Mouse (Mus musculus) MEL (cell line): ENCODE results near the gene Lsm7. TPM values are rescaled to one million over a fixed set of nuclear protein-coding genes. Genes with fewer than 3 reads are reported as not detected.

Source experiments
- DNase-seq: peaks from one replicate; pipeline ENCODE4 v3.0.0; 2011; ENCODE audit warnings: low read depth, low spot score
- H3K27ac ChIP-seq: 2 replicates; pipeline ENCODE4 v1.5.1; 2012; ENCODE audit warnings: low read depth, mild to moderate bottlenecking, control low read depth, low read length, moderate library complexity; ENCODE audit not compliant: control insufficient read depth
- H3K27me3 ChIP-seq, 2 experiments: fragments of 150-350 bp in 1 of 2; sonication (generic) in 1 of 2; 2 replicates each; pipeline ENCODE4 v1.6.1; 2012; ENCODE audit warnings: low read length in 2 of 2, mild to moderate bottlenecking in 2 of 2, improper control_type of control experiment in 1 of 2, moderate library complexity in 1 of 2; ENCODE audit not compliant: insufficient read depth in 2 of 2, control insufficient read depth in 1 of 2
- H3K36me3 ChIP-seq, 2 experiments: 2 replicates each; pipeline ENCODE4 v1.6.1; 2012 to 2014; ENCODE audit warnings: low read length in 2 of 2, improper control_type of control experiment in 1 of 2, inconsistent platforms in 1 of 2, mild to moderate bottlenecking in 1 of 2; ENCODE audit not compliant: insufficient read depth in 2 of 2, control insufficient read depth in 1 of 2
- H3K4me1 ChIP-seq, 2 experiments: fragments of 150-350 bp in 1 of 2; sonication (generic) in 1 of 2; 2 replicates each; pipeline ENCODE4 v1.6.1; 2012; ENCODE audit warnings: low read length in 2 of 2, improper control_type of control experiment in 1 of 2, mild to moderate bottlenecking in 1 of 2; ENCODE audit not compliant: insufficient read depth in 2 of 2, control insufficient read depth in 1 of 2
- H3K4me3 ChIP-seq, 2 experiments: fragments of 150-350 bp in 1 of 2; sonication (generic) in 1 of 2; 2 replicates each; pipeline ENCODE4 v1.5.1; 2012; ENCODE audit warnings: low read depth in 2 of 2, low read length in 2 of 2, mild to moderate bottlenecking in 2 of 2, moderate library complexity in 2 of 2, control low read depth in 1 of 2, improper control_type of control experiment in 1 of 2; ENCODE audit not compliant: control insufficient read depth in 1 of 2, insufficient read depth in 1 of 2
- H3K79me2 ChIP-seq: 2 replicates; pipeline ENCODE4 v1.6.1; 2012; ENCODE audit warnings: mild to moderate bottlenecking, low read length, moderate library complexity; ENCODE audit not compliant: control insufficient read depth, poor library complexity, insufficient read depth
- H3K9ac ChIP-seq: 2 replicates; pipeline ENCODE4 v1.6.1; 2012; ENCODE audit warnings: low read depth, mild to moderate bottlenecking, control low read depth, low read length, moderate library complexity; ENCODE audit not compliant: control insufficient read depth, poor library complexity, severe bottlenecking
- H3K9me3 ChIP-seq: fragments of 150-350 bp; sonication (generic); replicated peaks from 2 replicates; pipeline ENCODE4 v1.6.1; 2012; ENCODE audit warnings: mild to moderate bottlenecking, low read length, improper control_type of control experiment, moderate library complexity; ENCODE audit not compliant: insufficient read depth
- CHD1 ChIP-seq: IDR thresholded peaks from 2 replicates; pipeline ENCODE4 v1.6.1; 2012; ENCODE audit warnings: low read depth, mild to moderate bottlenecking, inconsistent platforms, low read length, improper control_type of control experiment
- ELF1 ChIP-seq: IDR thresholded peaks from 2 replicates; pipeline ENCODE4 v1.6.1; 2014; ENCODE audit warnings: low read depth, mild to moderate bottlenecking, inconsistent platforms, low read length, improper control_type of control experiment, moderate library complexity
- EP300 ChIP-seq, 2 experiments: IDR thresholded peaks; 2 replicates each; pipeline ENCODE4 v1.6.1; 2011; ENCODE audit warnings: improper control_type of control experiment in 2 of 2, low read length in 2 of 2, low read depth in 1 of 2, mild to moderate bottlenecking in 1 of 2
- ETS1 ChIP-seq: IDR thresholded peaks from 2 replicates; pipeline ENCODE4 v1.6.1; 2012; ENCODE audit warnings: low read depth, mild to moderate bottlenecking, inconsistent platforms, low read length, improper control_type of control experiment, moderate library complexity
- HCFC1 ChIP-seq: IDR thresholded peaks from 2 replicates; pipeline ENCODE4 v1.6.1; 2012; ENCODE audit warnings: low read depth, mild to moderate bottlenecking, inconsistent platforms, low read length, improper control_type of control experiment, moderate library complexity
- JUND ChIP-seq: IDR thresholded peaks from 2 replicates; pipeline ENCODE4 v1.6.1; 2011; ENCODE audit warnings: low read depth, mild to moderate bottlenecking, improper control_type of control experiment, low read length
- MAFK ChIP-seq: IDR thresholded peaks from 2 replicates; pipeline ENCODE4 v1.6.1; 2011; ENCODE audit warnings: low read depth, mild to moderate bottlenecking, low read length, improper control_type of control experiment, borderline replicate concordance
- MAX ChIP-seq: IDR thresholded peaks from 2 replicates; pipeline ENCODE4 v1.6.1; 2011; ENCODE audit warnings: low read length, improper control_type of control experiment
- MXI1 ChIP-seq: IDR thresholded peaks from 2 replicates; pipeline ENCODE4 v1.6.1; 2011; ENCODE audit warnings: mild to moderate bottlenecking, low read depth, low read length, improper control_type of control experiment
- MYC ChIP-seq: IDR thresholded peaks from 2 replicates; pipeline ENCODE4 v1.6.1; 2011; ENCODE audit warnings: low read depth, mild to moderate bottlenecking, low read length, improper control_type of control experiment, moderate library complexity
- NELFE ChIP-seq: IDR thresholded peaks from 2 replicates; pipeline ENCODE4 v1.6.1; 2011; ENCODE audit warnings: low read depth, low read length, improper control_type of control experiment
- NRF1 ChIP-seq: IDR thresholded peaks from 2 replicates; pipeline ENCODE4 v1.6.1; 2014; ENCODE audit warnings: low read depth, mild to moderate bottlenecking, inconsistent platforms, low read length, improper control_type of control experiment, moderate library complexity; ENCODE audit not compliant: poor library complexity, insufficient read depth, severe bottlenecking
- POLR2A ChIP-seq, 2 experiments: IDR thresholded peaks; 2 replicates each; pipeline ENCODE4 v1.6.1; 2011 to 2012; ENCODE audit warnings: low read length in 2 of 2, mild to moderate bottlenecking in 2 of 2, control low read depth in 1 of 2, improper control_type of control experiment in 1 of 2, low read depth in 1 of 2, moderate library complexity in 1 of 2; ENCODE audit not compliant: control insufficient read depth in 1 of 2, insufficient read depth in 1 of 2, poor library complexity in 1 of 2
- POLR2AphosphoS5 ChIP-seq: IDR thresholded peaks from 2 replicates; pipeline ENCODE4 v1.6.1; 2012; ENCODE audit warnings: low read depth, borderline replicate concordance, mild to moderate bottlenecking, inconsistent platforms, low read length, moderate library complexity, mixed read lengths
- RCOR1 ChIP-seq: IDR thresholded peaks from 2 replicates; pipeline ENCODE4 v1.6.1; 2012; ENCODE audit warnings: low read depth, mild to moderate bottlenecking, inconsistent platforms, low read length, improper control_type of control experiment
- SIN3A ChIP-seq: IDR thresholded peaks from 2 replicates; pipeline ENCODE4 v1.6.1; 2012; ENCODE audit warnings: low read length, improper control_type of control experiment, inconsistent platforms
- TBP ChIP-seq: IDR thresholded peaks from 2 replicates; pipeline ENCODE4 v1.8.0; 2011; ENCODE audit warnings: low read depth, low read length, improper control_type of control experiment
- TCF12 ChIP-seq: IDR thresholded peaks from 2 replicates; pipeline ENCODE4 v1.6.1; 2014; ENCODE audit warnings: low read depth, mild to moderate bottlenecking, inconsistent platforms, low read length, improper control_type of control experiment, moderate library complexity
- ZMIZ1 ChIP-seq: IDR thresholded peaks from 2 replicates; pipeline ENCODE4 v1.6.1; 2012; ENCODE audit warnings: low read depth, mild to moderate bottlenecking, inconsistent platforms, low read length, improper control_type of control experiment, moderate library complexity
- polyA plus RNA-seq, 2 experiments: library from polyadenylated mRNA; stranded (reverse) in 1 of 2; unstranded in 1 of 2; fragments of >175 nt in 1 of 2; fragments of >200 nt in 1 of 2; gene quantifications; 2 replicates each; pipeline versions ENCODE4 v1.2.1 to v1.2.4; 2012; ENCODE audit warnings: low replicate concordance in 2 of 2, low read depth in 1 of 2; ENCODE audit not compliant: insufficient read length in 2 of 2, insufficient read depth in 1 of 2, missing spikeins in 1 of 2
- total RNA-seq: library from RNA; depleted of rRNA; stranded (reverse); fragments of 300-350 nt; gene quantifications from 2 replicates; pipeline ENCODE4 v1.2.3, GENCODE M21; 2012; rRNA removed

Lsm7 gene
- total RNA-seq (616 and 637 TPM in 2 replicates), polyA plus RNA-seq (100 to 1,000 TPM in 1 of 2 experiments, not detected in 1; 246 TPM)

GRCm38 (mm10) chr10:80854913-80855748 lies at the start of gene Lsm7, which contains the start of gene Sppl2b:
Gene Lsm7 (minus strand): TSS chr10:80855209.
Gene Sppl2b (plus strand): TSS chr10:80855275.
- peak within 1 kb of the TSS; percentile 98 for H3K9ac ChIP-seq
- H3K9me3 ChIP-seq, result no peaks in the 10 kb centered on the region
- no peaks in the 10 kb centered on the region for H3K27me3 ChIP-seq
- H3K4me1 ChIP-seq, result peaks cover 19 to 43% of the 10 kb centered on the region in 2 experiments
- DNase-seq, result peak; percentile 97
- peak within 1 kb of the TSS; percentile 90 to 98 for H3K4me3 ChIP-seq
- TF ChIP-seq MAX, result peak; percentile 86
- TF ChIP-seq ETS1, result no peak
- peak; percentile 97 for TF ChIP-seq MXI1
- TF ChIP-seq TBP, result peak; percentile 67; the same call in 1 of the 2 replicates
- TF ChIP-seq CHD1, result peak; percentile 15; the same call in 1 of the 2 replicates
- TF ChIP-seq ELF1, result peak; percentile 51; the same call in 1 of the 2 replicates
- peak; percentile 90 for TF ChIP-seq HCFC1
- peak; percentile 88 for TF ChIP-seq ZMIZ1
- TF ChIP-seq NRF1, result peak; percentile 99
- TF ChIP-seq JUND, result no peak
- no peak for TF ChIP-seq POLR2AphosphoS5
- TF ChIP-seq POLR2A (IDR thresholded peaks at IDR 0.05; ENCODE audit: control insufficient read depth in 1 of 2, insufficient read depth in 1 of 2, low read depth in 1 of 2, low read length in 2 of 2, poor library complexity in 1 of 2), result peak; percentile 86 to 91
- peak; percentile 95 for TF ChIP-seq MYC
- no peak for TF ChIP-seq RCOR1
- TF ChIP-seq SIN3A, result peak; percentile 93
- peak; percentile 47; the same call in 1 of the 2 replicates for TF ChIP-seq TCF12
- peak; percentile 95 for TF ChIP-seq NELFE
- no peak for TF ChIP-seq MAFK
- TF ChIP-seq EP300 (IDR thresholded peaks at IDR 0.05; ENCODE audit: low read depth in 1 of 2, low read length in 2 of 2), result 0 out of 4 replicates have a peak, but pooled peaks of 1 of the 2 experiments have one; percentile 5
- peaks cover 2 to 31% of the 10 kb centered on the region in 2 experiments; a peak in 2 of 4 replicates for H3K36me3 ChIP-seq
- H3K27ac ChIP-seq, result peak within 1 kb of the TSS; percentile 84
- peaks cover 64% of the 10 kb centered on the region for H3K79me2 ChIP-seq
